Mouse (Mus musculus): ENCODE data around the gene Ralgds. TPM values are rescaled to one million over a fixed set of nuclear protein-coding genes. Genes with fewer than 3 reads are reported as not detected.

Ralgds gene
- polyA plus RNA-seq, 1 experiment from 2014 or later = 12.2 TPM

GRCm38 (mm10) chr2:28592809-28593208 lies 79.9 kb downstream of the Ralgds start:
- Histone ChIP-seq H3K36me3 (ENCODE audit: control insufficient read depth, insufficient read depth, low read length) (no peaks in the 10 kb centered on the region), H3K4me1 (ENCODE audit: control insufficient read depth, insufficient read depth, low read length) (peaks cover 3% of the 10 kb centered on the region; the same call in 1 of the 2 replicates), H3K27ac (ENCODE audit: low read depth, low read length) (no peak overlapping the region), H3K4me3 (ENCODE audit: low read depth, low read length) (no peak overlapping the region), H3K4me2 (peak overlapping the region; percentile 31; the same call in 1 of the 2 replicates), H3K27me3 (ENCODE audit: control insufficient read depth, insufficient read depth, low read length) (peaks cover 3% of the 10 kb centered on the region; the same call in 1 of the 2 replicates), H3K9ac (ENCODE audit: low read depth, low read length) (no peak overlapping the region), H3K9me3 (replicated peaks; ENCODE audit: control insufficient read depth, low read length) (no peaks in the 10 kb centered on the region)
- 8% methylated on average over 15 of the region's 15 CpGs for WGBS (ENCODE audit: insufficient replicate concordance)
- no peak for ATAC-seq (replicated peaks; ENCODE audit: insufficient number of reproducible peaks, low FRiP score, low TSS enrichment)

DNA sequence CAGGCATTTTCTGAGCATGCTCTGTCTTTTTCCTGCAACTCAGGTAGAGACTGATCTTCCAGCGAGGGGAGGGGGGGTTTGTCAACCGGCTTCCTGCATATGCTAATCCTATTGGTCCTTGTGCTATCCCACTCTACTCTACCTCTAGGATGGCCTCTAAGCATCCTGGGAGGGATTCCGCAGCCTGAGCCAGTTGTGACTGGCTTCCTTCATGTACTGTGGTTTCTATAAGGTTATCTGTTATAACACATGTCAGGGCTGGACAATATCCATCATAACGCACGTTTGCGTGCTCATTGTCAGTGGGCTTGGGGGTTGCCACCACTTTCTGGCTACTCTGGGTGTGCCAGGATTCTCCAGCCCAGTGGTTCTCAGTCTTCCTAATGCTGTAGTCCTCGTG lies 83.1 kb downstream of the Ralgds start:
- no peak for ATAC-seq (replicated peaks; ENCODE audit: insufficient number of reproducible peaks, low FRiP score, low TSS enrichment)
- peaks cover under 1% of the 10 kb centered on the region; the same call in 1 of the 2 replicates for H3K27me3 ChIP-seq (ENCODE audit: control insufficient read depth, insufficient read depth, low read length)
- WGBS (ENCODE audit: insufficient replicate concordance) = 67% methylated on average over 7 of the region's 7 CpGs

GRCm38 (mm10) chr2:28596998-28597397 lies 84.1 kb downstream of the Ralgds start:
- WGBS (ENCODE audit: insufficient replicate concordance) = 85% methylated on average over 7 of the region's 7 CpGs
- Histone ChIP-seq H3K27me3 (ENCODE audit: control insufficient read depth, insufficient read depth, low read length) (no peaks in the 10 kb centered on the region; the same call in 1 of the 2 replicates), H3K4me3 (ENCODE audit: low read depth, low read length) (no peak overlapping the region), H3K9me3 (replicated peaks; ENCODE audit: control insufficient read depth, low read length) (no peaks in the 10 kb centered on the region), H3K36me3 (ENCODE audit: control insufficient read depth, insufficient read depth, low read length) (no peaks in the 10 kb centered on the region), H3K4me2 (no peak overlapping the region), H3K9ac (ENCODE audit: low read depth, low read length) (no peak overlapping the region), H3K27ac (ENCODE audit: low read depth, low read length) (peak overlapping the region; percentile 22; the same call in 1 of the 2 replicates), H3K4me1 (ENCODE audit: control insufficient read depth, insufficient read depth, low read length) (peaks cover 29% of the 10 kb centered on the region)
- ATAC-seq (replicated peaks; ENCODE audit: insufficient number of reproducible peaks, low FRiP score, low TSS enrichment) = no peak

More for the DNA sequence above, 83.1 kb downstream of the Ralgds start:
- Histone ChIP-seq H3K4me3 (ENCODE audit: low read depth, low read length) (no peak overlapping the region), H3K36me3 (ENCODE audit: control insufficient read depth, insufficient read depth, low read length) (no peaks in the 10 kb centered on the region), H3K4me2 (no peak overlapping the region), H3K27ac (ENCODE audit: low read depth, low read length) (no peak overlapping the region), H3K4me1 (ENCODE audit: control insufficient read depth, insufficient read depth, low read length) (peaks cover 24% of the 10 kb centered on the region), H3K9me3 (replicated peaks; ENCODE audit: control insufficient read depth, low read length) (no peaks in the 10 kb centered on the region), H3K9ac (ENCODE audit: low read depth, low read length) (no peak overlapping the region)

DNA sequence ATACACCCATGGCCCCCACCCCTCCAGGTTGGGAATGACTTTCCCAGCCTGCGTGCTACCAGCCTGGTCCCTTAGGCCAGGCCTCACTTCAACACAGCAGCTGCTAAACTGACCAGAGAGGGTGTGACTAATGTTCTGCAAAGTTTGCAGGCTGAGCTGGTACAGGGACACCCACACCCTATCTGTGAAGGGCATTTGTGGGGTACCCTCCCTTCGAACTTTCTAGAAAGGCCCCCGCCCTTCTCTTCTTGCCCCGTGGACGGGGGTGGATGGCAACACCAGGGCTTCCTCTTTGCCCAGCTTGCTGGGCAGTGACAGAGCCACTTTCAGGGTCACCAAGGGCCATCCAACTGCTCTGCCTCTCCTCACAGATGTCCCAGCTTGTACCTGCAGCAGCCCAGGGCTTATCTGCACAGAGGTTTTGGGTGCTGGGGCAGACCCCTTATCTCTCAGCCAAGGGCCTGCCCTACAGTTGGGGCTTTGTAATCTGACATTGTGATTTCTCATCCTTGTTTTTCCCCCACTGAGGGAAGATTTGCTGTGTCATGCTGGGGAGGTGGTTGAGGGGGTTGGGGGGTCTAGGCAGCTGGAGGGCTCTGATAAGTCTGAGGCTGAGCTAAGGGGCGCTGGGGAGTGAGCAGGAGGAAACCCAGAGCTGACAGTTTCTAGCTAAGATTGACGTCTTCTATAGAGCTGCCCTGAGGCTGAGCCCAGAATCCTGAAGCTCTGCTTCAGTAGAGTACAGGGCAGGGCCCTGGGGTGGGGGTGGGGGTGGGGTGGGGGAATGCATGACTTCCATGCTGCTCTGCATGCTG lies 85.0 kb downstream of the Ralgds start:
- 48% methylated on average over 7 of the region's 7 CpGs for WGBS (ENCODE audit: insufficient replicate concordance)
- Histone ChIP-seq H3K9me3 (replicated peaks; ENCODE audit: control insufficient read depth, low read length) (no peaks in the 10 kb centered on the region), H3K27ac (ENCODE audit: low read depth, low read length) (peak overlapping the region; percentile 57), H3K27me3 (ENCODE audit: control insufficient read depth, insufficient read depth, low read length) (no peaks in the 10 kb centered on the region; the same call in 1 of the 2 replicates), H3K4me2 (peak overlapping the region; percentile 23; the same call in 1 of the 2 replicates), H3K9ac (ENCODE audit: low read depth, low read length) (peak overlapping the region; percentile 4; the same call in 1 of the 2 replicates), H3K36me3 (ENCODE audit: control insufficient read depth, insufficient read depth, low read length) (no peaks in the 10 kb centered on the region), H3K4me3 (ENCODE audit: low read depth, low read length) (no peak overlapping the region), H3K4me1 (ENCODE audit: control insufficient read depth, insufficient read depth, low read length) (peaks cover 35% of the 10 kb centered on the region)
- peak; percentile 86 for ATAC-seq (replicated peaks; ENCODE audit: insufficient number of reproducible peaks, low FRiP score, low TSS enrichment)

GRCm38 (mm10) chr2:28598692-28599568 lies 86.0 kb downstream of the Ralgds start:
- H3K4me2 ChIP-seq = peak overlapping the region; percentile 23
- no peaks in the 10 kb centered on the region for H3K9me3 ChIP-seq (replicated peaks; ENCODE audit: control insufficient read depth, low read length)
- 39% methylated on average over 12 of the region's 12 CpGs for WGBS (ENCODE audit: insufficient replicate concordance)
- H3K4me3 ChIP-seq (ENCODE audit: low read depth, low read length) = no peak overlapping the region
- ATAC-seq (replicated peaks; ENCODE audit: insufficient number of reproducible peaks, low FRiP score, low TSS enrichment) = no peak
- no peaks in the 10 kb centered on the region; the same call in 1 of the 2 replicates for H3K27me3 ChIP-seq (ENCODE audit: control insufficient read depth, insufficient read depth, low read length)
- H3K4me1 ChIP-seq (ENCODE audit: control insufficient read depth, insufficient read depth, low read length) = peaks cover 35% of the 10 kb centered on the region
- peak overlapping the region; percentile 29; the same call in 1 of the 2 replicates for H3K9ac ChIP-seq (ENCODE audit: low read depth, low read length)
- H3K36me3 ChIP-seq (ENCODE audit: control insufficient read depth, insufficient read depth, low read length) = no peaks in the 10 kb centered on the region
- peak overlapping the region; percentile 57; the same call in 1 of the 2 replicates for H3K27ac ChIP-seq (ENCODE audit: low read depth, low read length)

GRCm38 (mm10) chr2:28599569-28599900 lies 86.6 kb downstream of the Ralgds start:
- 50% methylated on average over 6 of the region's 6 CpGs for WGBS (ENCODE audit: insufficient replicate concordance)

DNA sequence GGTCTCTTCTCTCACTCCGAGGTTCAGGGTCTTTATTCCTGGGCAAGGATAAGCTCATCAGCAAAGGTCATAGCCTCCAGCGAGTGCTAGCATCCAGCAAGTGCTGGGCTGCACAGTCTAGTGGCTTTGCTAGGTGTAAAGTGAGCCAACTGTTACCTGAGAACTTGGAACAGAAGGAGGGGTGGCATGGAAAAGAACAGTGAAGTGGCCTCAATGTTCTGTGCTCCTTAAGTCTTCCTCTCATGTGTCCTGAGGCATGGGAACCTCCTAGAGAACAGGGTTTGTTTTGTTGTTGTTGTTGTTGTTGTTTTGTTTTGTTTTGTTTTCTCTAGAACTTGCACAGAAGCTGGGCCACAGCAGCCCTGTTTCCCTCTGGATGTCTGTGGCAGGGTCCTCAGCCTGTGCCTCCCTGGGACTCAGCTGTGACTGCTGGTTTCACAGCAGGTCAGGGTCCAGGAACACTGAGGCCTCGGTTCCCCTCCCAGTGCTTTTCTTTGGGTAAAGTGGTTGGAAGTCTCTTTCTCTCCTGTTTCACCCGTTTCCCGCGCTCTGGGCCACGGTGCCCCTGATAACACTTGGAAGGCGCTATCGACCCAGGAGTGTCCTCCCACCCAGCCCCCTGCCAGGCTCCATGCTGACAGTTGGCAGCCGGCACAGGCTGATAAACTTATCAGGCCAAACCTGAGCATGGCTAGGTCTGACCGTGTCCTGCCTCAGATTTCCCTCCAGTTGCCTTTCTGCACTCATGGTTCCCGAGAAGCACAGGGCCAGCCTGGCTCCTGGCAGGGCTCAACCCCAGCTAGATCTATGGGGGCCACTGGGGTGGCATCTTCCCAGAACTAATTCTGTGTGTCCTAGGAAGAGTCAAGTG lies 89.0 kb downstream of the Ralgds start:
- H3K4me1 ChIP-seq (ENCODE audit: control insufficient read depth, insufficient read depth, low read length) = peaks cover 35% of the 10 kb centered on the region
- H3K4me2 ChIP-seq = 0 out of 2 replicates have a peak overlapping the region, but pooled peaks have one; percentile 9
- H3K27me3 ChIP-seq (ENCODE audit: control insufficient read depth, insufficient read depth, low read length) = no peaks in the 10 kb centered on the region
- H3K4me3 ChIP-seq (ENCODE audit: low read depth, low read length) = no peak overlapping the region
- ATAC-seq (replicated peaks; ENCODE audit: insufficient number of reproducible peaks, low FRiP score, low TSS enrichment) = peak; percentile 74
- H3K9ac ChIP-seq (ENCODE audit: low read depth, low read length) = peak overlapping the region; percentile 48
- H3K27ac ChIP-seq (ENCODE audit: low read depth, low read length) = peak overlapping the region; percentile 24; the same call in 1 of the 2 replicates
- no peaks in the 10 kb centered on the region for H3K9me3 ChIP-seq (replicated peaks; ENCODE audit: control insufficient read depth, low read length)
- H3K36me3 ChIP-seq (ENCODE audit: control insufficient read depth, insufficient read depth, low read length) = no peaks in the 10 kb centered on the region
- WGBS (ENCODE audit: insufficient replicate concordance) = 15% methylated on average over 12 of the region's 12 CpGs

More at GRCm38 (mm10) chr2:28599569-28599900, 86.6 kb downstream of the Ralgds start:
- ATAC-seq (replicated peaks; ENCODE audit: insufficient number of reproducible peaks, low FRiP score, low TSS enrichment) = no peak
- Histone ChIP-seq H3K9ac (ENCODE audit: low read depth, low read length) (no peak overlapping the region), H3K27me3 (ENCODE audit: control insufficient read depth, insufficient read depth, low read length) (no peaks in the 10 kb centered on the region; the same call in 1 of the 2 replicates), H3K4me2 (no peak overlapping the region), H3K27ac (ENCODE audit: low read depth, low read length) (no peak overlapping the region), H3K36me3 (ENCODE audit: control insufficient read depth, insufficient read depth, low read length) (no peaks in the 10 kb centered on the region), H3K9me3 (replicated peaks; ENCODE audit: control insufficient read depth, low read length) (no peaks in the 10 kb centered on the region), H3K4me1 (ENCODE audit: control insufficient read depth, insufficient read depth, low read length) (peaks cover 35% of the 10 kb centered on the region), H3K4me3 (ENCODE audit: low read depth, low read length) (no peak overlapping the region)
